Mouse (Mus musculus): ENCODE results near the gene Cebpg.

- TF ChIP-seq CTCF (IDR thresholded peaks at IDR 0.05; ENCODE audit: low read depth, low read length) (no peak), GATA2 (IDR thresholded peaks at IDR 0.05; ENCODE audit: borderline replicate concordance, low read depth, low read length) (no peak), POLR2AphosphoS5 (IDR thresholded peaks at IDR 0.05; ENCODE audit: insufficient replicate concordance, low read depth, low read length) (no peak), TAL1 (conservative IDR thresholded peaks at IDR 0.05; ENCODE audit: low read depth, low read length) (no peak), GATA1 (IDR thresholded peaks at IDR 0.05; ENCODE audit: borderline replicate concordance, low read length) (no peak)
Measured at GRCm38 (mm10) chr7:35081406-35082104, 25.2 kb upstream of the Cebpg start.

Measured in G1E (cell line).